Mouse (Mus musculus): ENCODE measurements at regions not wholly inside any gene's neighbourhood (a gene's known extent, or its start where the extent isn't known, plus 50 kb on each side); places are given as distances from the start of the nearest gene placed in this dataset.

DNA sequence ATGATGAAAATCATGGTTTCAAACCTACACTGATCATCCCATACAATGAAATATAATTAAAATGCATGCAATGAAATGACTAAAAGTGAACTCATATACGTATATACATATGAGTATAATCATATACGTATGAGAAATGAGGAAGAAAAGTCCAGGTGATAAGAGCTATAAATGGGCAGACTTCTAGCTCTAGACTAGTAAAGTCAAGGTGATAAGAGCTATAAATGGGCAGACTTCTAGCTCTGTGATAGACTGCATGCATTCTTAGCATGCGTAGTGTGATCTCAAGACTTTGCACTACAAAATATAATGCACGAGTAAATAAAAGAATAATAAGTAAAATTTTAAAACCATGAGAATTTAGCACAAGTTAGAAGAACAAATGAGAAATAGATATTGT is 606.2 kb upstream of the Gpc5 start:
- no peak for DNase-seq (ENCODE audit: low read depth, low spot score)

DNA sequence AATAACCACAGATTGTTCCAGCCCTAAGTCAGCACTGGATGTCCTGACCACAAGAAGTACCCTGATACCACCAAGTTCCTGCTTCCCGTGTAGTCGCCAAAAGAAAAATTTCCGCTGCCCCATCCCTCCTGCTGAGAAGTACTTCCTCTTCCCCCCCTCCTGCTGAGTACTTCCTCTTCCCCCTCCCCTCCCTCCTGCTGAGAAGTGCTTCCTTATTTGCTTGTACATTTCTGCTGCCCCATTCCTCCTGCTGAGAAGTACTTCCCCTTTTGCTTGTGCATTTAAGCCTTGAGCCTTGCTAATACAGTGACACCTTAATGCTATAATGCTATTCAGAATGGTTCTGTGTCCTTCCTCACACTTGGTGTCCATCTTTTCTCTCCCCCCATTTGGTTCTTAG is 598.6 kb upstream of the Gpc5 start:
- peak; percentile 37 for DNase-seq (ENCODE audit: low read depth, low spot score)

DNA sequence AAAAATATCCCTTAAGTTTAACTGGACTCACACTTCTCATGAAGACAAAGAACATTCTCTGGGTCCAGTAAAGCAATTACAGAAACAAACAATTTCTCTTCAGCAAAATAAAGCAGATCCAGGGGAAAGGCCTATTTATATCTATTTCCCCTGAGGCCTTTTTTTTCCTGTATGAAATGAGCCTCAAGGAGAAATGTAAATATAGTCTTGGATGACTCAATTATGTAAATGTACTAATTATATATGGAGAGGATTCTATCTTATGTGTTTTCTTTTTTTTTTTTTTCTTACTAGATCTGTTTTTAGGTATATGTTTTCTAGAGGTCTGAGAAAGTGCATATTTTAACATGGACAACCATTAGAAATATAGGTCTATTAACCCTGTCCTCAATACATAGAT is 587.0 kb upstream of the Gpc5 start:
- no peak for DNase-seq (ENCODE audit: low read depth, low spot score)

DNA sequence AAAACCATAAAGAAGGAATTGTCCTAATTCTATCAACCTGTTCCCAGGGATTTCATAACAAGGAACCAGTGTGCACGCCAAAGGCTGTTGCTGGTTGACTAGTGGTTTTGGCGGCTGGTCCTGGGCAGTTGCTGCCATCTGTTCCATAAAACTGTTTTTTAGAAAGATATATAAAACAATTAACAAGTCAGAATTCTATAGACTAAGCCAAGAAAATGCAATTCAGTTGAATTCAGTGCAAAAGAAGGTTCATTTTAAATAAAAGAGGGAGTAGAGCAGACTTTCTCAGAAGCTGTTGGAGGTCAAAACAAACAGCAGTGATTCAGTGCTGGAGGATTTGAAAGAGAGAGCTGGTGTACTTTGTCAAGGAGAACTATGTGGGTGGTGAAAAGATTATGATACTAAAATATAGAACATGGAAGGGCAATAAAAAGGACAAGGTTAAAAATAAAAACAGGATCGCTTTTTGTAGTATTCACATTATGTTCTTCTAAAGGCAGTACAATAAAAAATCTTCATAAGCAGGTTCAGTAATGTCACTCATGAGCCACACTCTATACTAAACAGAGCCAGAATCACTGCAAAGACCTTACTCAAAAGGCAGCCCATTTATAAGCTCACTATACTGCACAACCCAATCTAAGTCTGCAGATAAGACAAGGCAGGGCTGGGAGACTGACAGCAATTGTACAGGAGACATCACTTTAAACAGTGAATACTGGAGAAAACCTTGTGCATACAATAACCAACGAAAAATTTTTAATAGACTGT is 543.9 kb upstream of the Gpc5 start:
- DNase-seq (ENCODE audit: low read depth, low spot score), result no peak

DNA sequence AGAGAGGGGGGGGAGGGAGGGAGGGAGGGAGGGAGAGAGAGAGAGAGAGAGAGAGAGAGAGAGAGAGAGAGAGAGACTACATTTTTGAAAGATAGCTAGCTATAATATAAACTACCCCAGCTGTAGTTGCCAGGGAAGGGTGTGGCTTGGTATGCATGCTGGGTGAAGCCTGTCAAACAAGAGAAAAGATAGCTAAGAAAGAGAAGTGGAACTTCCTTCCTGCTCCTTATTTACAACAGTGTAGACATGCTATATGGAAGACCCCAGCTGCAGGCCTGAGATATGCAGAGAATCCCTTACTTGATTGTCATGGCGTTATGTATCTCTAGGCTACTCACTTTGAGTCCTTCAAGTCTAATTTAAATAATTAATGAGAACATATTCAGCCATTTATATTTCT is 542.9 kb upstream of the Gpc5 start:
- DNase-seq (ENCODE audit: low read depth, low spot score), result no peak

DNA sequence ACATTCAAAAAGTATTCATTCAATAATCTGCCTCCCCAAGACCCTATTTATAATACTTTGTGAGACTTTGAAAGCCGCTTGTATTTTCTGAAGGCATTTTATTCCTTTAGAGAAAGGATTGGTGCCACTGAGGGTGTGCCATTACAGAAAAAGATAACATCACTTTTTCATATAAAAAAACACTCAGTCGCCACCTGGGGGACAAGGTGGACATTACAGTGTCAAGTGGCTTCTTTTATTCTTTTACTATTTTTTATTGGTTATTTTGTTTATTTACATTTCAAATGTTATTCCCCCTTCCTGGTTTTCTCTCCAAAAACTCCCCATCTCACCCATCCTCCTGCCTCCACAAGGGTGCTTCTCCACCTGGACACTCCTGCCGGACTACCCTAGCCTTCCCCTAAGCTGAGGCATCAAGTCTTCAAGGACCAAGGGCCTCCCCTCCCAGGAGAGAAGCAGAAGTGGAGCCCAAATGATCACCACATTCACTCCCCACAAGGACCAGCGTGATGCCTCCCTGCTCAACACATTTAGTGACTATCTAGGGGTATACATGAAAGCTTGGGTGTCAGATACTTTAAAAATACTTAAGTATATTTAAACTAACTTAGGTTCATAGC is 525.5 kb upstream of the Gpc5 start:
- no peak for DNase-seq (ENCODE audit: low read depth, low spot score)

DNA sequence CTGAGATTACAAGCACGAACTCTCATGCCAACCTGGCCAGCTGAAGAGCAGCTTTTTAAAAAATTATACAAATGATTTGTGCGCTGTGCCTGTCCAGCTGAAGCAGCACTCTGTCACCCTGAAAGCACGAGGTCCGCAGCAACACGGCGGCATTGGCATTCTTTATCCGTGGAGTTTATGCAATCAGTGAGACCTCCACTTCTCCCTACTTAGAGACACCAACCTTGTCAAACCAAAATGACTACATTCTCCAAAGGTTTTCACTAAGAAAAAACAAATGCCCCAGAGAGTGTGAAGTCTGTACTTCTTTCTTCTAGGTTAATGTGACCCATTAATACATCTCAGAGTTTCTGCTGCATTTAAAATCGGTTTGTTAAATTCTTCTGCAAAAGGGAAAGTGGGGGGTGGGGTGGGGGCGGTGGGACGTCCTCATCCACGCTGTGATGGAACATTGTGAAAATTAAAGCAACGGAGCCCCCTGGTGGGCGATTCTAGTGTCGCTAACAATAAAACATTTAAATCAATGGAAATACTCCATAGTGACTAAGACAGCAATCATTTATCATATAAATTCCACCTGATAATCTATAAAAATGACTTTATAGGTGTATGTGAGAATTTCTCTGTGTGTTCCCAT is 524.2 kb upstream of the Gpc5 start:
- peak; percentile 57 for DNase-seq (ENCODE audit: low read depth, low spot score)

DNA sequence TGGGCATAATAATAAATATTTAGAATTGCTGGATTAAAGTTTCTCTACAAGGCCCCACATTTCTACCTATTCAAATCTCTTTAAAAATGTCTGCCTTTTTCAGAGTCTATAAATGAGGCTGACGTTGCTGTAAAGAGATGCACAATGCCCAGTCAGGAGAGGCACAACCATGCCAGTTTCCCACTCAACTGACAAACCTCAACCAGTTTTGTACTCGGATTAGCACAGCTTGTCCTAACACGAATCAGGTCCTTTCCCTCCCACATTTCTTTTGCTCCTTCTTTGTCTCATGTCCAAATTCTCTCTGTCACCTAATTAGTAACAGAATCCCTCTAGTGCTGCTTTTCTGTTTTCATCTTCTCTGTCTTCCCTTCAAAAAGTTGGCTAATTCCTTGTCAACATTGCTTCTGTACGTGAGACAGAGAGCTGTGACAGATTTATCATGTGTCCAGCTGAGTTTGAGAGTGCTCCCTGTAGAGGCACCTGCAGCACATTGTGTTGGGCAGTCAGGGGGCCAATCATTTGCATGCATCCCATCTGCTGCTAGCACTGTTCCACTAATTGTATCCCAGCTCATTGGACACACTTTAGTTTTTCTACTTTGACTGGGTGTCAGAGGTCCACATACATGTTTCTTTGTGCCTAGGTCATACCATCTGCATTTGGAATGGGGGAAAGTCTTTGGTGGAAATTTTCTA is 504.5 kb upstream of the Gpc5 start:
- no peak for DNase-seq (ENCODE audit: low read depth, low spot score)

DNA sequence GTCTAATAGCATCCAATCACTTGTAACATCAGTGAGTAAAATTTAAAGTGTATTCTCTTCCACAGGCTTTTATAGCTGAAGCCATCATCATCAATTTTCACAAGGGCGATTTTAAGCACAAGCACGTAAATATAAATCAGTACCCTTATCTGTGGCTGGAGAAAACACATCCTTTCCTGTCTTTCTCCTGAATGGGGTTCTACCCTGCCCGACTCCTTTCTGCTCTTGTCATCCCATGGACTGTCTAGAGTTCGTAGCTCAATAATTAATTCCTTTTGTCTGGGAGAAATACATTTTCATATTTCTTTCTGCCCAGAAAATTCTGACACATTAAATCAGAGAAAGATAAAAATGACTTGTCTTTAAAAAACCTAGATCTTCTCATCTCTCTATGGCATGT is 482.7 kb upstream of the Gpc5 start:
- no peak for DNase-seq (ENCODE audit: low read depth, low spot score)

DNA sequence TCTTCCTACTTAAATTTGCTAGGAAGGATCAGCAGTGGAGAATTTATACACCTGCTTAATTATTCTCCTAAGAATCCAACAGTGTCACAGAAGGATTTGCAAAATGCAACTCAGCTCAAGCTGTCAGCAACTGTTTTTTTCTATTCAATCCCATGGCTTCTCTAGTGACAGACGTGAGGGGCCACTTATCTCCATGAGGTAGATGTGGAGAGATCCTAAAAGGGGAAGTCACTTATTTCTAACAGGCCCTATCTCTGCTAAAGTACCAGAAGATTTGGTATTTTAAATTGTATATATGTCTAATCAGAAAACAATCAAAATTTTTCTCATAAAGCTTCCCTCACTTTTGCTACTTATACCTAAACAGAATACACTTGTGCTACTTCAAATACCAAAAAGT is 479.6 kb upstream of the Gpc5 start:
- DNase-seq (ENCODE audit: low read depth, low spot score), result no peak

DNA sequence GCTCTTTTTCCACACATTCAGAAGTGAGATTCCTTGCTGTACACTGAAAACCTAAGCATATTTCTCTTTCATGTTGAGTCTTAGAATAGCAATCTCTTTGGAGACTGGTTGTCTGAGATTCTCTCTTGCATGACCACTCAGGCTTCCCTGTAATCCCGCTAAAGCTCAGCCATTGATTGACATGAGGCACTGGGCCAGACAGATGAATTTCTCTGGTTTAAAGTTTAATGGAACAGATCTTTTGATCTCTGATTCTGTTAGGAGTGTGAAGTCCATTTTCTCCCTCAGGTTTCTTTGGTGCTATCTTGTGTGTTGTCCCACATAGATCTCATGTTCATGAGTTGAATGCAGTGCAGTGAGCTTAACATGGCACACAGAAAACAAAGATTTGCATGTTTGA is 435.4 kb upstream of the Gpc5 start:
- DNase-seq (ENCODE audit: low read depth, low spot score), result no peak

DNA sequence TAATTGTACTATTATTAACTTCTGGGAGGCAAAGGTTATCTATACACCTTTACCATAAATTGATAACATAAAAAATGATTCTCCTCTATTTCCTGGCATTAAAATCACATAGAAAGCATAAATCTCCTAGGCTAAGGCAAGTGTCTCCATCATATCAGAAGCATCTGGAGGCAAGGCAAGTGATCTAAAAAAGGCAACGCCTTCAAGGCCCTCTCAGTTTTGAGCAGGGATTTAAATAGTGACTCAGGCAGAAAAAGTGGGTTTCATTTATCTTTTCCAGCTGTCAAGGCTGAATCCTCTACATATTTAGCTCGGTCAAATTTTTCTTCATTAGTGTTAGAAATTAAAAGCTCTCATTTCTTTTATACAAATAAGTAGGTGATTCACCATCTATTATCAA is 430.0 kb upstream of the Gpc5 start:
- no peak for DNase-seq (ENCODE audit: low read depth, low spot score)

DNA sequence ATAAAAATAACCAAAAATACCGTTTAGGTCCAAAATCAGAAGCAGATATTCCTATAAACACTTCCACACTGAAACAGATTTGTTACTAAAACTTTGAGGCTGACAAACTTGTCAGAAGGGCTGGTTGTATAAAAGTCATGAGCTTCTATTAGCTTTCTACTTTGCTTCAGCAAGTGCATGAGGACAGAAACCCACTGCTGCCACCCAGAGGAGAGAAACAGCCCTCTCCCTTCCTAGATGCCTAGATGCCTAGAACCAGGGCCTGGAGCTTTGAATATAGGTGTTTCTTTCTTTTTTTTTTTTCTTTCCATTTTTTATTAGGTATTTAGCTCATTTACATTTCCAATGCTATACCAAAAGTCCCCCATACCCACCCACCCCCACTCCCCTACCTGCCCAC is 406.9 kb upstream of the Gpc5 start:
- peak; percentile 37 for DNase-seq (ENCODE audit: low read depth, low spot score)

DNA sequence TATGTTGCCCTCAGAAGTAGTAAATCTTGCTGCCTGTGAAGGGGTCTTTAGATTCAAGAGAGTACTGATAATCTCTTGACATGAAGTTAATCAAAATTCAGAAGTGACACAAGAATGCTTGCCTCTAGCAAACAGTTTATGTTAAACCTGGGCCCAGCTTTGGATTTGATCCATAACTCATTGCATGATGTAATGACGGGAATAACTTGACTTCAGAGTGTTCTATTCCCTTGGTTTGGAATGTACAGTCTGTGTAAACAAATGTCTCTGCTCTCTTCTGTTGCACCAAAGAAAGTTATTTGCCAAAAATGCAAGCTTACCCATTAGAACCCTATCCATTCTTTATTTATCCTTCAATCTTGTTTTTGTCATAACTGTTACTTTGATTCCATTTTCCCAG is 397.1 kb upstream of the Gpc5 start:
- DNase-seq (ENCODE audit: low read depth, low spot score), result no peak

DNA sequence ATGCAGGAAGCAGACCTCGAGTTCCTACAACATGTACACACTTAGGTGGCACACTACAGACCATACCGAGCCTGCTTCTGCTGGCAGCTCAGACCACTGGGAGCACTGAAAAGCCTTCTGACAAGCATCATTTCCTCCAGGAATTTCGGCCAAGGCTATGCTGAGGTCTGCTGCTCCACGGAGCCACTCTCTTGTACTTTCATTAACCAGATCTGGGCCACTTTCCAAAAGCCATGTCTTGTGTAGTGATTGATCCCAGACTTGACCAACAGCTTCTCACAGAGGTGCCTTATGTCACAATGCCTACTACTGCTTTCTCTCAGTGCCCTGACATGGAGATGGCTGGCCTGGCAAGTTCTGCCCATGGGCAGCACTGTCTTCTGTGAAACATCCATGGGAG is 394.5 kb upstream of the Gpc5 start:
- DNase-seq (ENCODE audit: low read depth, low spot score), result no peak

DNA sequence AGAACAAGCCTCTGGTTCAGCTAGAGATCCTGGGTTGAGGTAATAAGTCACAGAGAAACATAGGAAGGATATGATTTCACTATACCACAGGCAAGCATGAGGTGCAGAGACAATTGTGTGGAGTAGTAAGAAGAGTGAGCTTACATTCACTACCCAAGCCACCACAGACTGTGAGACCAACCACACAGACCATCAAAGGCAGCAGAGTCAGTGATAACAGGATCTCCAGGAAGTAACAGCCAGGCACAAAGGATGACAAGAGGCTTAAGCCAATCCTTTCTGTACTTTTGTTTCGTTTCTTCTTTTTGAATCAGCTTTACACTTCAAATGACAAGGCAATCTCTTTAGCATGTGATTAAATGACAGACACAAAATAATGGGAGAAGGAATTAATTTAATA is 368.9 kb upstream of the Gpc5 start:
- DNase-seq (ENCODE audit: low read depth, low spot score), result no peak

DNA sequence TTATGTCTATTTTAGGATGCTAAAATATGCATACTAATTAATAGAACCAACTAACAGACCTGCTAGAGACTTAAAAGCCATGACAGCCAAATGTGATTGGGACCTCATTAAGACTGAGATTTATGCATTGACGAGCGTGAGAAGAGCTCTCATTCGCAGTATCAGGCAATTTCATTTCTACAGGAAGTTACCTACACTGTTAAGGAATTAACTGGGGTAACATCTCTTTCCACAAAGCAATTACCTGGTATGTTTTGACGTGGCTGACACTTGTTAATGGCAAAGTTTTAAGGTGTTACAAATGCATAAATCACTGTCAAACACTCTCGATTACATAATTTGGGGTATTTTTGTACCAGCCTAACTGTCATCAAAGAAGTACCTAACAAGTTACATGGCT is 324.7 kb upstream of the Gpc5 start:
- DNase-seq (ENCODE audit: low read depth, low spot score), result no peak

DNA sequence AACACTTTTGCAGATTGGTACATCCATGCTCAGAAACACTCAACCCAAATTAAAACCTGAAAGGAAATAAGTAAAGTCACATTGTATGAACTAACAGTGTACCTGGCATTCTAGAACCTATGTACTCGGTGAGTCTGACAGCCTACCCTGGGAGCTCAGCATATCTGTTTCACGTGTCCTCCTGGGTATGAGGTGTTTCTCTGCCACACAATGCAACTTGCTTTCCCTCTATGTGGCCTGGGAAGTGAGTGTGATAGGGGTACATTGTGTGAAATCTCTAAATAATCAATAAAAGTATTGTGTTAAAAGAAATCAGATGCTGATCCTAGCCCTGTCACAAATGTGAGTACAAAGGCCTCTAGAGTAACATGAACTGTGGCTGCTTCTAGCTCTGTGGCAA is 315.3 kb upstream of the Gpc5 start:
- DNase-seq (ENCODE audit: low read depth, low spot score), result no peak

DNA sequence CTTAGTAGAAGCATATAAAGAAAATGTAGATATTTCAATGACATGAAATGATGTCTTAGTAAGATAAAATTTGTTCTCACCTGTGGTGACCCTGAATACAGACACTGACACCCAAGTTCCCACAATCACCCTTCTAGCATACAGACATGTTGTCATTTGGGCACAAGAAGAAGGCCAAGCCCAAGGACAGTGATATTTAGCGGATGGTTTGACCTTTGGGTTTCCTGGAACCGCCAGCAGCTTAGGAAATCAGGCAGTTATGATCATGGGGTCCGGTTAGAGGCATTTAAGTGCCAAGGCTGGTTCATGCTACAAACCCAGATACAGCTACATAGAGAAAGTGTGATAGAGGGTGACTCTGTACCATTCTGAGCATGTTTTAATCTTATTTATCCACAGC is 310.2 kb upstream of the Gpc5 start:
- DNase-seq (ENCODE audit: low read depth, low spot score), result no peak

DNA sequence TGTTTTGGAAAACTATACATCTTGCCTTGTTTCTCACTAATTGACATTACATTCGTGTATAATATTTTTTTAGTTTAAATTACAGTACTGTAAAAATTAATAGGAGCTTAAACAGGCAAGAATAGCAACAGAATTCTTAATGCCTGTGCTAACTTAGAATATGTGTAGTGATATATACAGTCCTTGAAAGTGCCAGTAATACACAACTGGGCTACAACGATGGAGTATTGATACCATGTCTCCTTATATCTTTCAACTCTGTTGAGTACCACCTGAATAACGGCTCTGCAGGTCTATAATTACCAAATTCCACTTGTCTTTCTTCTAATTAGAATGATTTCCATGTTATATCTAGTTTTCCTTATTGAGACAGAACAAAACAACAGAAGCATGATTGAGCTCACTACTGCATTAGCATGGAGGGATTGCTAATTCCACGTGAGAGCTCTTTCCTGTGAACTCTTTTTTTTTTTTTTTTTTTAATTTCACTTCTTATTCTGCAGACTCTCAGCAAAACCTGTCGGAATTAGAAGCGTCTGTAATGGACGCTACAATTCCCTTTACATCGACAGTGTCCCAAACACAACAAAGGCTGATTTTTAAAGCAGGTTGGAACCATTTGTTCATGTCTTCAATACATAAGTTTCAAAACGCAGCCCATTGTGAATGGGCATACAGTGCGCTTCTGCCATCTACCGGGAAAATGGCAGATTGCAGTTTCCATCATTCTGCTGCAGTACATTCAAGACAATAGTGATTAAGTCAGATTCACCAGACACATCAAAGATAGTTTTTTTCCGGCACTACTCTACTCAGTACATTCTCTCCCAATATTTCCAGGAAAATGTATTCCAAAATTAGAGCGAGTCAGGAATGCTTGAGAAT is 300.8 kb upstream of the Gpc5 start:
- peak; percentile 49 for DNase-seq (ENCODE audit: low read depth, low spot score)

DNA sequence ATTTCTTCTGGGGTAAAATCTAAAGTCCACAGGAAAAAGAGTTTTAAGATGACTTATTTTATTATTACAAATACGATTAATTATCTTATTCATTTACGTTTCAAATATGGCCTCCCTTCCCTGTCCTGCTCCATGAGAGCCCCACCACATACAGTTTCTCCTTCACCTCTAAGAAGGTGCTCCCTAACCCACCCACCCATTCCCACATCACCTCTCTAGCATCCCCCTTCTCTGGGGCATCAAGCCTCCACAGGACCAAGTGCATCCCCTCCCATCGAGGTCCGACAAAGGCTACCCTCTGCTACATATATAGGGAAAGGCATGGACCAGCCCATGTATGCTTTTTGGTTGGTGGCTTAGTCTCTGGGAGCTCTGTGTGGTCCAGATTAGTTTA is 300.2 kb upstream of the Gpc5 start:
- DNase-seq (ENCODE audit: low read depth, low spot score), result no peak

DNA sequence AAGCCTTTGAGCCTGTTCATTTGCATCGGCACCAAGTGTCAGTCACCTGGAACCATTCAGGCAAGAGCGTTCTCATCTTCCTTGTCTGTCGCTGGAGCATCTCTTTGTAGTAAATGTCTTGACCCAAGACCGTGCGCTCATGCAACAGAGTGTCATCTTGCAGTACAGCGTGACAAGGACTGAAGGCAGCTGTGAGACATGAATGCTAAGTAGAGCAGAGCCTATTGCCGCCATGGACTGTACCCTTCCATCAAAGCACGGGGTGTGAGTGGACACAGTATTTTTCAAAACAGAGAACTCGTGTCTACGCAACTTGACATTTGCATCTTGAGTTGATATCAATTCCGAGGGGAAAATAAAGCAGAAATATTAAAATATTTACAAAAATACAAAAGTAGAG is 287.4 kb upstream of the Gpc5 start:
- no peak for DNase-seq (ENCODE audit: low read depth, low spot score)
